Mouse (Mus musculus) myocyte (in vitro differentiated cells): ENCODE results near the gene A930009A15Rik.

Source experiments
- CEBPB ChIP-seq: IDR thresholded peaks from 2 replicates; pipeline ENCODE4 v1.6.1; 2011; ENCODE audit warnings: mild to moderate bottlenecking, moderate library complexity; ENCODE audit not compliant: poor library complexity, insufficient read depth, severe bottlenecking
- E2F4 ChIP-seq: IDR thresholded peaks from one replicate; pipeline ENCODE4 v1.6.1; 2011; ENCODE audit warnings: mild to moderate bottlenecking, control low read depth, moderate library complexity; ENCODE audit not compliant: insufficient read depth
- MAX ChIP-seq: IDR thresholded peaks from one replicate; pipeline ENCODE4 v1.6.1; 2011; ENCODE audit warnings: low read depth, mild to moderate bottlenecking, control low read depth
- MYOD1 ChIP-seq, 3 experiments: IDR thresholded peaks; one replicate each; pipeline ENCODE4 v1.6.1; 2011; ENCODE audit warnings: control low read depth in 2 of 3, low read depth in 2 of 3, mild to moderate bottlenecking in 2 of 3, moderate library complexity in 1 of 3; ENCODE audit not compliant: insufficient read length in 2 of 3, control insufficient read depth in 1 of 3
- MYOG ChIP-seq, 3 experiments: IDR thresholded peaks; one replicate each; pipeline ENCODE4 v1.6.1; 2011; ENCODE audit warnings: control low read depth in 2 of 3, low read depth in 2 of 3, mild to moderate bottlenecking in 2 of 3; ENCODE audit not compliant: insufficient read length in 2 of 3, control insufficient read depth in 1 of 3, insufficient read depth in 1 of 3
- POLR2A ChIP-seq: IDR thresholded peaks from one replicate; pipeline ENCODE4 v1.6.1; 2011; ENCODE audit warnings: low read depth, mild to moderate bottlenecking, control low read depth, moderate library complexity; ENCODE audit not compliant: insufficient read length
- POLR2AphosphoS2 ChIP-seq: IDR thresholded peaks from one replicate; pipeline ENCODE4 v1.6.1; 2011; ENCODE audit warnings: low read depth, control low read depth; ENCODE audit not compliant: insufficient read length
- REST ChIP-seq: IDR thresholded peaks from one replicate; pipeline ENCODE4 v1.6.1; 2011; ENCODE audit warnings: mild to moderate bottlenecking, control low read depth, moderate library complexity; ENCODE audit not compliant: insufficient read depth, insufficient read length
- SRF ChIP-seq: IDR thresholded peaks from one replicate; pipeline ENCODE4 v1.6.1; 2011; ENCODE audit warnings: low read depth; ENCODE audit not compliant: control insufficient read depth, insufficient read length
- TCF12 ChIP-seq: IDR thresholded peaks from one replicate; pipeline ENCODE4 v1.6.1; 2011; ENCODE audit warnings: mild to moderate bottlenecking, control low read depth; ENCODE audit not compliant: poor library complexity, insufficient read depth, severe bottlenecking
- TCF3 ChIP-seq: IDR thresholded peaks from one replicate; pipeline ENCODE4 v1.6.1; 2011; ENCODE audit warnings: low read depth, control low read depth; ENCODE audit not compliant: insufficient read length
- USF1 ChIP-seq: IDR thresholded peaks from one replicate; pipeline ENCODE4 v1.6.1; 2011; ENCODE audit warnings: low read depth, mild to moderate bottlenecking, control low read depth, moderate library complexity

DNA sequence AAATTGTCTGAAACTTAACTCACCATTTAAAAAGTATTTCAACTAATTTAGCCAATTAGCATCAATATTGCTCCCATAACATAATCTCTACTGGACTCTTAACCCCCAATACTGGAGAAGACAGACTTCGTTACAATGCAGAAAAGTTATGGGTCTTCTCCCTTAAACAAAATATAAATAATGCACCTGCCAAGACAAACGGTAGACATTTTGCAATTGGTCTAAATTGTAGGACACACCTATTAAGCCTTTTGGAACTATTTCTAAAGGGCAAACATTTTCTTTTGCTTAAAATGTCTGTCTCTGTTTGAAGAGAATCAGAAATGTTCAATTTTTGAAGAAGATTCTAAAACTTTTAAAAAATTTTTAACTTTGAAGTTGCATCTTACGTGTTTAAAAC lies 13.3 kb downstream of the A930009A15Rik start:
- TF ChIP-seq MAX (no peak), POLR2A (no peak), TCF3 (no peak), USF1 (no peak), POLR2AphosphoS2 (no peak), CEBPB (no peak), MYOG (IDR thresholded peaks at IDR 0.05; ENCODE audit: control insufficient read depth in 1 of 3, insufficient read depth in 1 of 3, insufficient read length in 2 of 3, low read depth in 2 of 3) (no peak), E2F4 (no peak), MYOD1 (IDR thresholded peaks at IDR 0.05; ENCODE audit: control insufficient read depth in 1 of 3, insufficient read length in 2 of 3, low read depth in 2 of 3) (no peak), SRF (no peak), REST (no peak), TCF12 (no peak)
